In the genomic region with DNA sequence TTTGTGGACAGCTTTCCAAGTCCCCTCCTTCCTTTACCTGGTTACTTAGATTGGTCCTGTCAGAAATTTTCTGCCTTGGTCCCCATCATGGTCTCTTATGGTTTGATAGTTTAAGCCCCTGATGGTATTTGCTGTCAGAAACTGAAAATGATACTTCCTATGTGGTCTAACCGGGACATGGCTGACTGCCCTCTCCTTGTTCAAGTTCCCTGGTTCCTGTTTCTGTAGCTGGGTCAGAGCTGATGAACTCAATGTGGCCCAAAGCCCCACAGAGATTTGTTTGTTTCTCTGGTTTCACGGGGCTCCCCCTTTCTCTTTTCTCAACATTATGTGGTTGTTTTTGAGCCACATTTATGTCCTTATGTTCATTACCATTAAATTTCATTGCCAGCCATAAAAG, we compare ENCODE assay signal across 24 mouse cellular contexts. TPM values are rescaled to one million over a fixed set of nuclear protein-coding genes. Genes with fewer than 3 reads are reported as not detected.
"Had no signal": no experiment of that assay in that cellular context is flagged by ENCODE, and none has a peak within 500 bp of the region (broad histone marks: within the 10 kb centered on the region; RNA-seq: fewer than 3 reads in every experiment).

No protein-coding gene starts in this region.

- H3K4me2 ChIP-seq: limb, embryonic 12.5 days; limb, embryonic 15.5 days; liver, embryonic 11.5 days; lung, embryonic 14.5 days; midbrain, embryonic 12.5 days; neural tube, embryonic 13.5 days; stomach, embryonic 15.5 days had no signal

- H3K36me3 ChIP-seq: limb, embryonic 12.5 days; limb, embryonic 15.5 days; midbrain, embryonic 12.5 days; neural tube, embryonic 13.5 days; stomach, embryonic 15.5 days had no signal

- ATAC-seq: liver, postnatal 0 days; lung, postnatal 0 days; midbrain, embryonic 16.5 days had no signal

- H3K4me3 ChIP-seq: limb, embryonic 12.5 days; limb, embryonic 15.5 days; midbrain, embryonic 12.5 days; myocyte; neural tube, embryonic 13.5 days; stomach, embryonic 15.5 days had no signal

- H3K9me3 ChIP-seq: limb, embryonic 12.5 days; limb, embryonic 15.5 days; midbrain, embryonic 12.5 days; neural tube, embryonic 13.5 days; stomach, embryonic 15.5 days had no signal

- H3K27me3 ChIP-seq: limb, embryonic 12.5 days; limb, embryonic 15.5 days; midbrain, embryonic 12.5 days; neural tube, embryonic 13.5 days; stomach, embryonic 15.5 days had no signal

- H3K27ac ChIP-seq: limb, embryonic 12.5 days; limb, embryonic 15.5 days; liver, embryonic 14.5 days; macrophage; midbrain, embryonic 12.5 days; neural tube, embryonic 13.5 days; stomach, embryonic 15.5 days had no signal

- H3K4me1 ChIP-seq: limb, embryonic 12.5 days; limb, embryonic 15.5 days; midbrain, embryonic 12.5 days; neural tube, embryonic 13.5 days; stomach, embryonic 15.5 days had no signal

- DNase-seq: kidney, adult 18-20 months; kidney, adult 9 months; kidney, postnatal 36 days; layer of hippocampus, adult 9-11 months; liver, postnatal 0 days; lung, embryonic 14.5 days; retina, postnatal 1 day; right cerebral cortex, postnatal 25 days; spleen, adult 18-20 months; thymus, postnatal 25 days had no signal

- H3K9ac ChIP-seq: limb, embryonic 12.5 days; limb, embryonic 15.5 days; liver, embryonic 14.5 days; liver, postnatal 0 days; lung, embryonic 14.5 days; midbrain, embryonic 12.5 days; neural tube, embryonic 13.5 days; stomach, embryonic 15.5 days had no signal

RNA-seq across cellular contexts. Expression of a gene that starts 30.6 kb away (rescaled TPM):
- total RNA-seq: megakaryocyte, adult 5-6 weeks; monocyte, adult 5-6 weeks; neutrophil, adult 5-6 weeks had no signal
- polyA plus RNA-seq: liver, postnatal 0 days; macrophage; myocyte had no signal
